Mouse (Mus musculus) mature B cell (primary cell): ENCODE measurements at regions not wholly inside any gene's neighbourhood (a gene's known extent, or its start where the extent isn't known, plus 50 kb on each side); places are given as distances from the start of the nearest gene placed in this dataset.

Source experiments
- in situ Hi-C: fragments of 300-500 bp; cut with MboI; formaldehyde crosslinking; loops from 2 replicates; pipeline ENCODE4 v1.14.3; 2019

- in situ Hi-C loops = loop anchor here (25.0 kb wide), 1 partner anchor 477 kb away; no protein-coding TSS in a partner anchor
Measured at GRCm38 (mm10) chr1:166735545-166735944, 53.9 kb upstream of the Fmo9 start.

- in situ Hi-C loops = loop anchor here (25.0 kb wide), 1 partner anchor 474 kb away; no protein-coding TSS in a partner anchor
Measured at GRCm38 (mm10) chr1:166738029-166738428, 56.4 kb upstream of the Fmo9 start.

GRCm38 (mm10) chr1:166750236-166750635, 68.6 kb upstream of the Fmo9 start:
- in situ Hi-C loops = no loop called here

- in situ Hi-C loops = no loop called here
Measured at GRCm38 (mm10) chr1:166750777-166751176, 69.1 kb upstream of the Fmo9 start.

GRCm38 (mm10) chr1:166751436-166751835, 69.8 kb upstream of the Fmo9 start:
- in situ Hi-C loops = no loop called here

- in situ Hi-C loops = no loop called here
Measured at GRCm38 (mm10) chr1:166752990-166753709, 71.5 kb upstream of the Fmo9 start.

GRCm38 (mm10) chr1:166758987-166759386, 77.3 kb upstream of the Fmo9 start:
- in situ Hi-C loops = no loop called here

- in situ Hi-C loops = no loop called here
Measured at GRCm38 (mm10) chr1:166773114-166773513, 91.5 kb upstream of the Fmo9 start.

GRCm38 (mm10) chr1:166782106-166782505, 100.5 kb upstream of the Fmo9 start:
- in situ Hi-C loops = no loop called here

GRCm38 (mm10) chr1:166787945-166788344, 106.3 kb upstream of the Fmo9 start:
- in situ Hi-C loops = no loop called here

GRCm38 (mm10) chr1:166788824-166789399, 107.3 kb upstream of the Fmo9 start:
- in situ Hi-C loops = no loop called here

- in situ Hi-C loops = no loop called here
Measured at GRCm38 (mm10) chr1:166793052-166793716, 111.5 kb upstream of the Fmo9 start.

- in situ Hi-C loops = no loop called here
Measured at GRCm38 (mm10) chr1:166793717-166794081, 112.1 kb upstream of the Fmo9 start.

GRCm38 (mm10) chr1:166794622-166795244, 113.1 kb upstream of the Fmo9 start:
- in situ Hi-C loops = no loop called here

GRCm38 (mm10) chr1:166795613-166796012, 114.0 kb upstream of the Fmo9 start:
- in situ Hi-C loops = no loop called here

GRCm38 (mm10) chr1:166796362-166796925, 114.8 kb upstream of the Fmo9 start:
- in situ Hi-C loops = no loop called here

GRCm38 (mm10) chr1:166796931-166797330, 115.3 kb upstream of the Fmo9 start:
- in situ Hi-C loops = no loop called here

GRCm38 (mm10) chr1:166800953-166801603, 119.4 kb upstream of the Fmo9 start:
- in situ Hi-C loops = no loop called here

GRCm38 (mm10) chr1:166801929-166802328, 120.3 kb upstream of the Fmo9 start:
- in situ Hi-C loops = no loop called here

- in situ Hi-C loops = no loop called here
Measured at GRCm38 (mm10) chr1:166803928-166804327, 122.3 kb upstream of the Fmo9 start.

GRCm38 (mm10) chr1:166804333-166804732, 122.7 kb upstream of the Fmo9 start:
- in situ Hi-C loops = no loop called here
